Mouse (Mus musculus): ENCODE measurements around the gene B3galt6. TPM values are rescaled to one million over a fixed set of nuclear protein-coding genes. Genes with fewer than 3 reads are reported as not detected.

B3galt6 gene
- total RNA-seq, 2 experiments from 2014 or later, result 7.2 to 7.7 TPM

- peak; percentile 91 to 93 for DNase-seq (ENCODE audit: low spot score in 2 of 2)
Measured at GRCm38 (mm10) chr4:155992906-155993547, 578 bp upstream of the B3galt6 start.

GRCm38 (mm10) chr4:155991908-155992230 is 580 bp downstream of the B3galt6 start:
- DNase-seq (ENCODE audit: low spot score in 2 of 2), result peak in 1 of 2 experiments; percentile 19

GRCm38 (mm10) chr4:155991211-155991907 is 1.1 kb downstream of the B3galt6 start:
- no peak for DNase-seq (ENCODE audit: low spot score in 2 of 2)

GRCm38 (mm10) chr4:155983788-155984187 is 8.7 kb downstream of the B3galt6 start:
- DNase-seq (ENCODE audit: low spot score in 2 of 2), result no peak

GRCm38 (mm10) chr4:155981436-155982082 is 10.9 kb downstream of the B3galt6 start:
- no peak for DNase-seq (ENCODE audit: low spot score in 2 of 2)

GRCm38 (mm10) chr4:155973239-155973638 is 19.2 kb downstream of the B3galt6 start:
- DNase-seq (ENCODE audit: low spot score in 2 of 2), result no peak

- no peak for DNase-seq (ENCODE audit: low spot score in 2 of 2)
Measured at GRCm38 (mm10) chr4:155972651-155973050, 19.8 kb downstream of the B3galt6 start.

GRCm38 (mm10) chr4:155970286-155970685 is 22.2 kb downstream of the B3galt6 start:
- no peak for DNase-seq (ENCODE audit: low spot score in 2 of 2)

- no peak for DNase-seq (ENCODE audit: low spot score in 2 of 2)
Measured at GRCm38 (mm10) chr4:155969043-155969653, 23.3 kb downstream of the B3galt6 start.

- DNase-seq (ENCODE audit: low spot score in 2 of 2), result no peak
Measured at GRCm38 (mm10) chr4:155964396-155964795, 28.1 kb downstream of the B3galt6 start.

- no peak for DNase-seq (ENCODE audit: low spot score in 2 of 2)
Measured at GRCm38 (mm10) chr4:155963106-155963505, 29.3 kb downstream of the B3galt6 start.

- DNase-seq (ENCODE audit: low spot score in 2 of 2), result peak in 1 of 2 experiments; percentile 28
Measured at GRCm38 (mm10) chr4:155962167-155962971, 30.1 kb downstream of the B3galt6 start, which contains the start of gene C1qtnf12. C1qtnf12 (plus strand) TSS chr4:155962318.

- peak; percentile 31 to 63 for DNase-seq (ENCODE audit: low spot score in 2 of 2)
Measured at GRCm38 (mm10) chr4:155959275-155959674, 33.2 kb downstream of the B3galt6 start.

- DNase-seq (ENCODE audit: low spot score in 2 of 2), result no peak
Measured at GRCm38 (mm10) chr4:155955491-155955890, 37.0 kb downstream of the B3galt6 start.

GRCm38 (mm10) chr4:155947094-155947493 is 45.4 kb downstream of the B3galt6 start:
- no peak for DNase-seq (ENCODE audit: low spot score in 2 of 2)

GRCm38 (mm10) chr4:155944271-155944670 is 48.2 kb downstream of the B3galt6 start:
- peak in 1 of 2 experiments; percentile 8 for DNase-seq (ENCODE audit: low spot score in 2 of 2)

GRCm38 (mm10) chr4:155943534-155944249 is 48.8 kb downstream of the B3galt6 start, which contains the start of gene Ube2j2:
Ube2j2 (plus strand) TSS chr4:155943831.
- DNase-seq (ENCODE audit: low spot score in 2 of 2), result peak; percentile 93 to 96

- peak in 1 of 2 experiments; percentile 21 for DNase-seq (ENCODE audit: low spot score in 2 of 2)
Measured at GRCm38 (mm10) chr4:155943049-155943452, 49.4 kb downstream of the B3galt6 start.
